Mouse (Mus musculus) subcutaneous adipose tissue, adult 2 months (tissue): Measurements from ENCODE around the gene Tmem131. TPM values are rescaled to one million over a fixed set of nuclear protein-coding genes. Genes with fewer than 3 reads are reported as not detected.

ENCODE experiments used
- polyA plus RNA-seq: library from polyadenylated mRNA; depleted of rRNA; stranded (reverse); fragments of >200 nt; gene quantifications from 2 replicates; pipeline ENCODE4 v1.2.3, GENCODE M21; 2012; ENCODE audit warnings: low replicate concordance; rRNA removed

Tmem131 gene
- polyA plus RNA-seq = 20.4 and 47.3 TPM in 2 replicates

DNA sequence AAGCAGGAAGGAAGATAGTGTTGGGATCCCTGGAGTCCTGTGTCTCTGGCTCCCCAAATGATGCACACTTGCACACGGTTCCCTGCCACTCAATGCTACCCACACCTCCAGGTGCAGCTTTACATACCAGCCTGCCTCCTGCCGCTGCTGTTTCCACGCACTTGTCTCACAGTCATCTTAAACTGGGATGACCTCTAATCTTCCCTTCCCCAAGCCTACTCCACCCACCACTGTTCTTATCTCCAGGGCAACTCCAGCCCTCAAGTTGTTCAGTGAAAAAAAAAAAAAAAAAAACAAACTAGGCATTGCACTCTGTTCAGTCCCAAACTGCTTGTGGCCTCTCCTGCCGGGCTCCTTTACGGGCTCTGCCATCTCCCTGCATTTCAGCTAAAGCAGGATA is at the start of gene Tmem131:
Gene Tmem131 (minus strand): TSS at position 14 of the 400 bp plus-strand sequence.

DNA sequence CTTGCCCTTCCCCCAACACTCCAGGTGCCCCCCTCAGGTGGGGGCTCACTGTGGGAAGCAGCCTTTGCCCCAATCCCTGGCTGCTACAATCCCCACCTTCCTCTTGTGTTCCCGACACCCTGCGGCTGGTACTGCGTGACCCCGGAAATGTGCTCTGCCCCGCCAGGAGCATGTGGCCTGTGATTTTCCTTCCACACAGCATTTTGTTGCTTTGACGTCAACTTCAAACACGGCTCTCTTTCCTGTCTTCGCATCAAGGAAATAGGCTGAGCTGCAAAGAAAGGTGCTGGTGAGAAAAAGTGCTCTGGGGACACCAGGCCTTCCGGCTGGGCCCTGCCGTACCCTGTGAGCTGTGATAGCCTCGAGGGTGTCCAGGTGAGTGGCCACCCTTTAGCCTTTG is 181.9 kb downstream of the Tmem131 start, which contains the start of gene Zap70:
Gene Zap70 (plus strand): TSS at position 231 of the 400 bp plus-strand sequence.

Other genes with a start within 250 kb of the Tmem131 start
- gene 4933424G06Rik, start 233.5 kb downstream of the Tmem131 start, polyA plus RNA-seq = 0.10 TPM in 1 of 2 replicates, not detected in the other
- gene Actr1b, start 229.2 kb downstream of the Tmem131 start, polyA plus RNA-seq = 121 and 170 TPM in 2 replicates
- 0.92 and 3.4 TPM in 2 replicates for gene Zap70, start 181.9 kb downstream of the Tmem131 start, polyA plus RNA-seq
- gene Vwa3b, start 82.9 kb upstream of the Tmem131 start, polyA plus RNA-seq = 0.68 TPM in 1 of 2 replicates, not detected in the other